Mouse (Mus musculus) heart, adult 2 months (tissue): ENCODE measurements at regions not wholly inside any gene's neighbourhood (a gene's known extent, or its start where the extent isn't known, plus 50 kb on each side); places are given as distances from the start of the nearest gene placed in this dataset.

ENCODE experiments used
- DNase-seq, 2 experiments: peaks; one replicate each; pipeline ENCODE4 v3.0.0; 2021
- H3K27ac ChIP-seq: fragments of 200-600 bp; 2 replicates; pipeline ENCODE4 v1.8.1; 2022
- H3K27me3 ChIP-seq: fragments of 200-500 bp; 2 replicates; pipeline ENCODE4 v1.6.1; 2012; ENCODE audit warnings: mild to moderate bottlenecking, low read length, inconsistent platforms, mixed read lengths; ENCODE audit not compliant: control insufficient read depth, insufficient read depth
- H3K36me3 ChIP-seq: fragments of 200-500 bp; 2 replicates; pipeline ENCODE4 v1.6.1; 2012; ENCODE audit warnings: low read length, inconsistent platforms; ENCODE audit not compliant: control insufficient read depth, insufficient read depth
- H3K4me1 ChIP-seq: fragments of 200-500 bp; 2 replicates; pipeline ENCODE4 v1.6.1; 2011; ENCODE audit warnings: low read length; ENCODE audit not compliant: control insufficient read depth, insufficient read depth
- H3K4me3 ChIP-seq: fragments of 200-600 bp; 2 replicates; pipeline ENCODE4 v1.8.1; 2022
- H3K79me2 ChIP-seq: fragments of 200-500 bp; replicated peaks from 2 replicates; pipeline ENCODE4 v1.6.1; 2012; ENCODE audit warnings: mild to moderate bottlenecking, inconsistent platforms, low read length, moderate library complexity, mixed read lengths; ENCODE audit not compliant: control insufficient read depth, insufficient read depth
- H3K9ac ChIP-seq: fragments of 200-500 bp; 2 replicates; pipeline ENCODE4 v1.6.1; 2012; ENCODE audit warnings: low read depth, mild to moderate bottlenecking, control low read depth, inconsistent platforms, low read length, mixed read lengths
- CTCF ChIP-seq: fragments of 200-600 bp; IDR thresholded peaks from 2 replicates; pipeline ENCODE4 v1.8.1; 2022; ENCODE audit warnings: antibody characterized with exemption, mild to moderate bottlenecking, moderate library complexity
- EP300 ChIP-seq: fragments of 200-500 bp; IDR thresholded peaks from 2 replicates; pipeline ENCODE4 v1.6.1; 2011; ENCODE audit warnings: low read depth, low read length, control low read depth; ENCODE audit not compliant: insufficient read depth
- POLR2A ChIP-seq: fragments of 200-500 bp; IDR thresholded peaks from 2 replicates; pipeline ENCODE4 v1.6.1; 2011; ENCODE audit warnings: mild to moderate bottlenecking, low read depth, low read length, control low read depth; ENCODE audit not compliant: insufficient read depth
- WGBS: fragments of 180-500 bp; shearing (Covaris S2); methylation state at CpG from one replicate; pipeline ENCODE4 v1.1.7; 2018; 5-methylcytosine and 5-hydroxymethylcytosine counted together
- intact Hi-C: fragments of 180-260 bp; cut with DNase I; formaldehyde crosslinking; loops from one replicate; pipeline ENCODE4 v1.15.1; 2025

DNA sequence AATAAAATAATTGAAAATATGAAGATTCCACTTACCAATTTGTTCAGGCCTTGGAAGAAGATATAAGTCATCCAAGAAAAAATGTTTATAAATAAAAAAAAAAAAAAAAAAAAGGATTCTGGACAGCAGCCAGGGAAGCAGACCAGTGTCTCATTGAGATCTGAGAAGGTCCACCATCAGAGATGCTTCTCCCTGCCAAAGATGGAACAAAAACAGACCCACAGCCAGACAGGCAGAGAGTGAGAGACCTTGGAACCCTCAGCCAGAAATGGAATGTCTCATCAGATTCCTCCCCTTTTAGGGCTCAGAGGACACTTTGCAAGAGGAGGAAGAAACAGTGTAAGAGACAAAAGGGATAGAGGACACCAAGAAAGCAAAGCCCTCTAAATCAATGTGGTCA lies 177.2 kb upstream of the Id4 start:
- Histone ChIP-seq H3K79me2 (no peaks in the 10 kb centered on the region), H3K4me3 (no peak overlapping the region), H3K27me3 (no peaks in the 10 kb centered on the region), H3K36me3 (no peaks in the 10 kb centered on the region), H3K9ac (no peak overlapping the region), H3K27ac (no peak overlapping the region), H3K4me1 (no peaks in the 10 kb centered on the region)
- DNase-seq = no peak
- intact Hi-C loops = no loop called here
- TF ChIP-seq CTCF (no peak), POLR2A (no peak), EP300 (no peak)

- no peak for DNase-seq
- TF ChIP-seq POLR2A (no peak), CTCF (no peak), EP300 (no peak)
- no peaks in the 10 kb centered on the region for H3K4me1 ChIP-seq
- 84% methylated on average over 16 of the region's 16 CpGs for WGBS
- no peaks in the 10 kb centered on the region for H3K36me3 ChIP-seq
- H3K27me3 ChIP-seq = no peaks in the 10 kb centered on the region
- H3K4me3 ChIP-seq = no peak overlapping the region
- no peak overlapping the region for H3K9ac ChIP-seq
- no peaks in the 10 kb centered on the region for H3K79me2 ChIP-seq
- intact Hi-C loops = no loop called here
- no peak overlapping the region for H3K27ac ChIP-seq
Observed at GRCm38 (mm10) chr13:48094275-48095035, 166.6 kb upstream of the Id4 start.

DNA sequence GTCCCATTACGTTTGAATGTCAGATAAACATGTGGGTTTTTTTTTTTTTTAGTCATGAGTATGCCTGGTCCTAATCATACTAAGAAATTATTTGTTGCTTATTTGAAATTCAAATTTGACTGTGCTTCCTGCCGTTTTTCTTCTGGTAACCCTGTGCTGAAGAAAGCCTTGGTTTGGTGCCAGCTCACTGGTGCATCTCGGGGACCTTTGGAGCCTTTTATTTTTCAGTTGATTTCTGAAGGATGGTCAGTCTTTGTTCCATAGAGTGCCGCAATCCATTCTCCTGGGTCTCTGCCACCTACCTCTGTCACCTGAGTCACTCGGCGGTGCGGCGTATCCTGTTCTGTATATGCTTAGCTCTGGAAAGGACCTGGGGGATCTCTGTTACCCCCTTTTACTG lies 158.9 kb upstream of the Id4 start:
- Histone ChIP-seq H3K4me1 (no peaks in the 10 kb centered on the region), H3K4me3 (no peak overlapping the region), H3K27ac (no peak overlapping the region), H3K27me3 (no peaks in the 10 kb centered on the region), H3K79me2 (no peaks in the 10 kb centered on the region), H3K36me3 (no peaks in the 10 kb centered on the region), H3K9ac (no peak overlapping the region)
- DNase-seq = no peak
- intact Hi-C loops = no loop called here
- WGBS = 71% methylated on average over 8 of the region's 8 CpGs
- TF ChIP-seq CTCF (no peak), POLR2A (no peak), EP300 (no peak)

DNA sequence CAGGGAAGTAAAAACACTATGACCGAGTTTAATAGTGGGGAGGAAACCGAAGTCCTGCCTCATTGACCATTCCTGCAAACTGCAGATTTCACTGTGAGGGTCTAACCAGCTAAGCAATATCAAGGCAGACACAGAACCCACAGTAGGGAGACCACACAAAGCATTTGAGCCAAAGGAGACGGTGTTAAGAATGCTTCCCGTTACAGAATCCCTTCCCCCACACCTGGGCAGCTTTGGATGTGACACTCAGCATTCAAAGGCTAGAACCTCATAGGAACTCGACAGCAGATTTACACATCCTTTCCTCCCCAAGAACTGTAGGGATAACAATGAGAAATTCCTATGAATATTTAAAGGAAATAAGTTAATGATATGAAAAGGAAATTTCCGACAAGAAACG lies 158.5 kb upstream of the Id4 start:
- no peak overlapping the region for H3K27ac ChIP-seq
- H3K36me3 ChIP-seq = no peaks in the 10 kb centered on the region
- no peak for DNase-seq
- H3K4me1 ChIP-seq = no peaks in the 10 kb centered on the region
- intact Hi-C loops = no loop called here
- WGBS = 51% methylated on average over 7 of the region's 7 CpGs
- H3K79me2 ChIP-seq = no peaks in the 10 kb centered on the region
- H3K9ac ChIP-seq = no peak overlapping the region
- no peak overlapping the region for H3K4me3 ChIP-seq
- no peaks in the 10 kb centered on the region for H3K27me3 ChIP-seq
- TF ChIP-seq POLR2A (no peak), EP300 (no peak), CTCF (no peak)

DNA sequence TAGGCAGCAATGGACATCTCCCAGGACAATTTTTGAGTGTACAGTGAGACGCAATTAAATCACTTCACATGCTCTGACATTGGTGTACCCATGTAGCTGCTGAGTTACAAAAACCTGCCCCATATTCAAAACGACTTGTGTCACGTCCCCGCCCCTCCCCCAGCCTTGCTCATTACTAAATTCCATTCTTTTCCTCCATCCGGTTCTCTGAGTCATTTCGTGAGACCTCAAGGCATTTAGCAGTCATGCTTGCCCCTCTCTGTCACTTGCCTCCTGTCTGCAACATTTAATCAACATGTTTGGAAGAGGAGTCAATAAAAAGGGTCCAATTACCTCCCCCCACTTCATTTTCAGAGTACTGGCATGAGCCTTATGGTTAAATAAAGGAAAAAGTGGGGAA lies 156.3 kb upstream of the Id4 start:
- intact Hi-C loops = no loop called here
- 51% methylated on average over 6 of the region's 6 CpGs for WGBS
- no peak for DNase-seq
- Histone ChIP-seq H3K27me3 (no peaks in the 10 kb centered on the region), H3K27ac (no peak overlapping the region), H3K79me2 (no peaks in the 10 kb centered on the region), H3K4me1 (no peaks in the 10 kb centered on the region), H3K9ac (no peak overlapping the region), H3K4me3 (no peak overlapping the region), H3K36me3 (no peaks in the 10 kb centered on the region)
- TF ChIP-seq CTCF = no peak
- TF ChIP-seq EP300 = no peak
- no peak for TF ChIP-seq POLR2A

GRCm38 (mm10) chr13:48106946-48107345 lies 154.1 kb upstream of the Id4 start:
- intact Hi-C loops = no loop called here
- no peaks in the 10 kb centered on the region for H3K79me2 ChIP-seq
- H3K9ac ChIP-seq = no peak overlapping the region
- H3K4me3 ChIP-seq = no peak overlapping the region
- H3K36me3 ChIP-seq = no peaks in the 10 kb centered on the region
- WGBS = 71% methylated on average over 5 of the region's 5 CpGs
- no peak overlapping the region for H3K27ac ChIP-seq
- no peaks in the 10 kb centered on the region for H3K27me3 ChIP-seq
- no peaks in the 10 kb centered on the region for H3K4me1 ChIP-seq
- TF ChIP-seq POLR2A = no peak
- no peak for TF ChIP-seq CTCF
- no peak for TF ChIP-seq EP300
- no peak for DNase-seq
